Mouse (Mus musculus) hindbrain, embryonic 13.5 days (tissue): Measurements from ENCODE around the gene Ift27. TPM values are rescaled to one million over a fixed set of nuclear protein-coding genes. Genes with fewer than 3 reads are reported as not detected.

Source experiments
- ATAC-seq: fragments of 200-750 bp; cut with Nextera tagmentation; 2 replicates; pipeline ENCODE4 v1.8.0; 2017; ENCODE audit warnings: moderate TSS enrichment; ENCODE audit not compliant: low FRiP score
- H3K27ac ChIP-seq: fragments of 300-500 bp; sonication (generic); 2 replicates; pipeline ENCODE4 v1.5.1; 2015; ENCODE audit warnings: inconsistent platforms, mild to moderate bottlenecking, moderate library complexity
- H3K27me3 ChIP-seq: fragments of 300-500 bp; sonication (generic); 2 replicates; pipeline ENCODE4 v1.6.1; 2015; ENCODE audit warnings: mild to moderate bottlenecking, inconsistent platforms
- H3K36me3 ChIP-seq: fragments of 300-500 bp; sonication (generic); 2 replicates; pipeline ENCODE4 v1.6.1; 2015; ENCODE audit warnings: mild to moderate bottlenecking, inconsistent platforms
- H3K4me1 ChIP-seq: fragments of 300-500 bp; sonication (generic); replicated peaks from 2 replicates; pipeline ENCODE4 v1.6.1; 2015; ENCODE audit warnings: inconsistent platforms
- H3K4me2 ChIP-seq: fragments of 300-500 bp; sonication (generic); 2 replicates; pipeline ENCODE4 v1.6.1; 2015; ENCODE audit warnings: inconsistent platforms, mild to moderate bottlenecking, moderate library complexity
- H3K4me3 ChIP-seq: fragments of 300-500 bp; sonication (generic); 2 replicates; pipeline ENCODE4 v1.5.1; 2015; ENCODE audit warnings: mild to moderate bottlenecking, inconsistent platforms
- H3K9ac ChIP-seq: fragments of 300-500 bp; sonication (generic); 2 replicates; pipeline ENCODE4 v1.6.1; 2015; ENCODE audit warnings: mild to moderate bottlenecking, inconsistent platforms
- H3K9me3 ChIP-seq: fragments of 300-500 bp; sonication (generic); 2 replicates; pipeline ENCODE4 v1.6.1; 2016; ENCODE audit warnings: inconsistent platforms
- WGBS: fragments of 180-500 bp; shearing (Covaris S2); methylation state at CpG from one replicate; pipeline ENCODE4 v1.1.7; 2015; 5-methylcytosine and 5-hydroxymethylcytosine counted together
- polyA plus RNA-seq: library from polyadenylated mRNA; unstranded; fragments of >200 nt; fragmentation: Nextera tagmentation; extraction: Ambion mirVana; gene quantifications from 2 replicates; pipeline ENCODE4 v1.2.1, GENCODE M21; 2015

Gene Ift27
- polyA plus RNA-seq, result 106 and 111 TPM in 2 replicates

DNA sequence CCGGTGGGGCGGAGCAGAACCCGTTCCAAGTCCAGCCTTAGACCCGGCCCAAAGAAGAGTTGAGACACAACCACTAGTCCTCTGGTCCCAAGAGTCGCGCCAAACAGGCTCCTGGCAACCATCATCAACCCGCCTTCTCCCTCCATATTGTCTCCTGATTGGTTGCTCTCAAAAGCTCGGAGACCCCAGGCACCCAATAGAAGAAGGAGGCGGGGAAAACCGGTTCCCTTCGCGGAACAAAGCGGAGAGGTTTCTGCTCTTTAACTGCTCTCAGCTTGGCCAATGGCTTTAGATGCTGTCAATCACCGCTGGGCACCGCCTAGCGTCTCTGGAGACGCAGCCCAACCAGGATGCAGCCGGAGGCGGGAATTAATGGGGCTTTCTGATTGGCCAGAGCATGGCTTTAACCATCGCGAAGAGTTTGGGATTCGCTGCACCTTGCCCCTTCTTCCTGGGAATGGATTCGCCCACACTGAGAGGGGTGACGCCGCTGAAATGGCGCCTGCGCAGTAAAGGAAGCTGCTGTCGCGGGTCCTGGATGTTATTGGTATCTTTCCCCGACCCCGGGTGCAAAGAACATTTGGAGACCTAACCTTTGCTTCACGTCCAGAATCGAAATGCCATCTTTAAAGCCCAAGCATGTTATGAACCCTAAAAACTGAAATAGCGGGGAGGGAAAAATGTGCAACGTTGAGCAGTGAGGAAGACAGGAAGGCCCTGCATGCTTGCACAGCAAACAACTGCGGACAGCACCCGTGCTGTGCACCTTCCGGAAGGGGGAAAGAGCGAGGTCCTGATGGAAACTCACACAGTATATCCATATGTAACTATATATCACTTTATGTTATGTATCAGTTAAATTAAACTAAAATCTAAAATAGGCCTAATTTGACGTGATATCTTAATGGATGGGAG lies at the start of gene Ift27:
Gene Ift27, minus strand, starts transcription at position 136 of the 915 bp plus-strand sequence.
- Histone ChIP-seq H3K4me2 (peak within 1 kb of the TSS; percentile 77), H3K27me3 (no peaks in the 10 kb centered on the region), H3K36me3 (no peaks in the 10 kb centered on the region), H3K9ac (peak within 1 kb of the TSS; percentile 81), H3K27ac (peak within 1 kb of the TSS; percentile 89), H3K4me1 (peaks cover 56% of the 10 kb centered on the region), H3K9me3 (no peaks in the 10 kb centered on the region), H3K4me3 (peak within 1 kb of the TSS; percentile 72)
- 2% methylated on average over 40 of the region's 40 CpGs for WGBS
- peak; percentile 96 for ATAC-seq

DNA sequence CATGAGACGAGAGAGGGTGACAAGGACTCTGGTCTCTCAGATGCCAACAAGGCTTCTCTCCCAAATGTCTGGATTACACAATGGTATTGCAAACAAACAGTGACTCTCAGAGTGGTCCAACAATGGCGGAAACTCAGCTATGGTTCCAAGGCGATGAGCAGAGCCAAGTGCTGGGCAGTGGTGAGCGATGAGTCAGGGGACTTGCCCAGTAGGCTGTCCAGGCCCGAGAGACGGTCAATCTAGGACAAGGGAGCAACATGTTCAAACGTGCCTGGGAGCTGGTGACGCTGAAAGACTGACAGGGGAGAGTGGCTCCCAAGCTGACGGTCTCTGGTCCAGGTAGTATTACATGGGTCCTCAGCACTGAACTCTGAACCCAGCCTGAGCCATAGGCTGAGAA lies 41.4 kb upstream of the Ift27 start:
- Histone ChIP-seq H3K36me3 (no peaks in the 10 kb centered on the region), H3K27me3 (no peaks in the 10 kb centered on the region), H3K9ac (no peak overlapping the region), H3K9me3 (no peaks in the 10 kb centered on the region), H3K4me1 (no peaks in the 10 kb centered on the region), H3K27ac (no peak overlapping the region), H3K4me3 (no peak overlapping the region), H3K4me2 (no peak overlapping the region)
- no peak for ATAC-seq
- WGBS, result 86% methylated on average over 9 of the region's 9 CpGs

GRCm38 (mm10) chr15:78211367-78211766 lies 37.5 kb upstream of the Ift27 start:
- Histone ChIP-seq H3K4me1 (no peaks in the 10 kb centered on the region), H3K9ac (no peak overlapping the region), H3K4me3 (no peak overlapping the region), H3K27ac (no peak overlapping the region), H3K36me3 (no peaks in the 10 kb centered on the region), H3K4me2 (no peak overlapping the region), H3K9me3 (no peaks in the 10 kb centered on the region), H3K27me3 (0 out of 2 replicates have a peak, but pooled peaks cover 8% of the 10 kb centered on the region)
- 86% methylated on average over 8 of the region's 8 CpGs for WGBS
- ATAC-seq, result no peak

GRCm38 (mm10) chr15:78210203-78210602 lies 36.3 kb upstream of the Ift27 start:
- Histone ChIP-seq H3K9me3 (no peaks in the 10 kb centered on the region), H3K27ac (no peak overlapping the region), H3K4me2 (no peak overlapping the region), H3K9ac (no peak overlapping the region), H3K4me1 (peaks cover 7% of the 10 kb centered on the region; the same call in 1 of the 2 replicates), H3K4me3 (no peak overlapping the region), H3K36me3 (no peaks in the 10 kb centered on the region), H3K27me3 (peaks cover 19% of the 10 kb centered on the region)
- no peak for ATAC-seq
- 77% methylated on average over 4 of the region's 4 CpGs for WGBS

DNA sequence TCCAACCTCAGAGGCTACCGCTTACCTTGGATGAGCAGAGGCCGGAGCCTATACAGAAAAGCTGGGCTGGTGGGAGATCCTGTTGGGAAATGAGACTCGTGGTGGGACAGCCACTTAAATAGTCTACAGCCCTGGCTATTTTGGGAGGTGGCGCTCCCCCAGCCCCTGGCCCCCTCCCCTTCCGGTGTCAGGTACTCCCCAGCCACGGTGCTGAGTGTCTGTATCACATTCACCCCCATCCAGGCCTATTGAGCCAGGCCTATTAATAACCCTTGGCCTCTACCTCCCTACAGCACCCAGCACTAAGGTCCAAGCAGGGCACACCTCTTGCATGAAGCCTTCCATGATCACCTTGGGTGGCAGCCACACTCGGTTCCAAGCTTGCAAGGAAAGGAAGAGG lies 32.4 kb upstream of the Ift27 start, which contains the start of gene Pvalb:
Gene Pvalb, minus strand, starts transcription at position 89 of the 400 bp plus-strand sequence.
- WGBS, result 94% methylated on average over 7 of the region's 7 CpGs

GRCm38 (mm10) chr15:78205192-78205591 lies 31.3 kb upstream of the Ift27 start:
- H3K9ac ChIP-seq, result no peak overlapping the region
- H3K27ac ChIP-seq, result no peak overlapping the region
- 39% methylated on average over 3 of the region's 3 CpGs for WGBS
- no peaks in the 10 kb centered on the region for H3K9me3 ChIP-seq
- H3K36me3 ChIP-seq, result no peaks in the 10 kb centered on the region
- H3K27me3 ChIP-seq, result peaks cover 64% of the 10 kb centered on the region
- H3K4me1 ChIP-seq, result peaks cover 22% of the 10 kb centered on the region
- ATAC-seq, result no peak
- no peak overlapping the region for H3K4me2 ChIP-seq
- no peak overlapping the region for H3K4me3 ChIP-seq

More for the DNA sequence above, 32.4 kb upstream of the Ift27 start, which contains the start of gene Pvalb:
- no peaks in the 10 kb centered on the region for H3K9me3 ChIP-seq
- no peak within 1 kb of the TSS for H3K4me2 ChIP-seq
- no peak within 1 kb of the TSS for H3K9ac ChIP-seq
- no peaks in the 10 kb centered on the region for H3K36me3 ChIP-seq
- no peak for ATAC-seq
- H3K27me3 ChIP-seq, result peaks cover 58% of the 10 kb centered on the region
- no peak within 1 kb of the TSS for H3K27ac ChIP-seq
- no peak within 1 kb of the TSS for H3K4me3 ChIP-seq
- peaks cover 22% of the 10 kb centered on the region for H3K4me1 ChIP-seq

DNA sequence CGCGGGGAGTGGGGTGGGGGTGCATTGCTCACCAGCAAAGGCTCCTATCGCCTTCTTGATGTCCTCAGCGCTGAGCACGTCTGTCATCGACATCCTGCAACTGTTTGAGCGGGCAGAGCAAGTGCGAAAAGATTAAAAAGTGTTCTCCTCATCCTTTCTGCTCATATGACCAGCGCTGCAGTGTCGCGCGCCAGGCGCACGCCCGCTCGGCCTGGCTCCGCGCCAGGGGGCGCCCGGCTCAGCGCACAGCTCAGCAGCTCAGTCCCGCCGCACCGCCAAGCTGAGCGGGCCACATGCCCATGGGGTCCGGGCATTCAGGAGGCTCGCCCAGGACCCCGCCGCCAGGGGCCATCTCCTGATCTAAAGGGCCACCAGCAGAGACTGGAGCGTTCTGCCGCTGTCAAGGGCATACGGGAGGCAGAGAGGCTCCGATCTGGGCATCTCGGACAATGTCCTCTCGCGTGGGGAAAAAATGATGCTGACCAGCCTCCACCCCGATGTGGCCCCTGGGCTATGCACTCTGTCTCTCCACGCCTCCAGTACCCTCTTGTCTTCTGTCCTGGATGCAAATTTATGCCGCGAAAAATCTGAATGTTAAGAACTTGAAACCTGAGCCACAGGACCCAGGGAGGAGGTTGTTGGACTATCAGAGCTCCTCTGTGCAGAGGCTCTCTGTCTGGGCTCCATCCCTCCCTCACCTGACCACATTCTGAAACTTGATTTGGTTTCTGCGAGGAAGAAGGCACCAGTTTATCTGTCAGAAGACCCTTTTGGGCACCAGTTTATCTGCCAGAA lies 30.3 kb upstream of the Ift27 start:
- WGBS, result under 1% methylated on average over 41 of the region's 41 CpGs
- Histone ChIP-seq H3K4me3 (peak overlapping the region; percentile 40), H3K4me2 (peak overlapping the region; percentile 69), H3K9me3 (no peaks in the 10 kb centered on the region), H3K27ac (no peak overlapping the region), H3K36me3 (no peaks in the 10 kb centered on the region), H3K4me1 (peaks cover 22% of the 10 kb centered on the region), H3K9ac (peak overlapping the region; percentile 69), H3K27me3 (peaks cover 72% of the 10 kb centered on the region)
- peak; percentile 80; the same call in 1 of the 2 replicates for ATAC-seq

- no peak overlapping the region for H3K9ac ChIP-seq
- no peaks in the 10 kb centered on the region for H3K9me3 ChIP-seq
- no peak overlapping the region for H3K4me2 ChIP-seq
- peaks cover 18% of the 10 kb centered on the region; the same call in 1 of the 2 replicates for H3K27me3 ChIP-seq
- ATAC-seq, result no peak
- no peaks in the 10 kb centered on the region for H3K4me1 ChIP-seq
- 78% methylated on average over 28 of the region's 28 CpGs for WGBS
- no peak overlapping the region for H3K27ac ChIP-seq
- H3K4me3 ChIP-seq, result no peak overlapping the region
- H3K36me3 ChIP-seq, result no peaks in the 10 kb centered on the region
Measured at GRCm38 (mm10) chr15:78195096-78195880, 21.4 kb upstream of the Ift27 start.

GRCm38 (mm10) chr15:78194320-78194719 lies 20.4 kb upstream of the Ift27 start:
- Histone ChIP-seq H3K4me2 (no peak overlapping the region), H3K9ac (no peak overlapping the region), H3K36me3 (no peaks in the 10 kb centered on the region), H3K4me1 (no peaks in the 10 kb centered on the region), H3K9me3 (no peaks in the 10 kb centered on the region), H3K4me3 (no peak overlapping the region), H3K27me3 (peaks cover 9% of the 10 kb centered on the region; the same call in 1 of the 2 replicates), H3K27ac (no peak overlapping the region)
- ATAC-seq, result no peak
- 80% methylated on average over 3 of the region's 3 CpGs for WGBS

GRCm38 (mm10) chr15:78189636-78190035 lies 15.7 kb upstream of the Ift27 start:
- no peak overlapping the region for H3K4me3 ChIP-seq
- H3K36me3 ChIP-seq, result no peaks in the 10 kb centered on the region
- no peak overlapping the region for H3K27ac ChIP-seq
- WGBS, result 93% methylated on average over 7 of the region's 7 CpGs
- no peak overlapping the region for H3K9ac ChIP-seq
- peaks cover 3% of the 10 kb centered on the region for H3K27me3 ChIP-seq
- ATAC-seq, result no peak
- H3K4me2 ChIP-seq, result no peak overlapping the region
- no peaks in the 10 kb centered on the region for H3K9me3 ChIP-seq
- peaks cover 6% of the 10 kb centered on the region for H3K4me1 ChIP-seq

- Histone ChIP-seq H3K27ac (no peak overlapping the region), H3K9me3 (no peaks in the 10 kb centered on the region), H3K9ac (no peak overlapping the region), H3K27me3 (peaks cover 9% of the 10 kb centered on the region), H3K4me1 (peaks cover 10% of the 10 kb centered on the region), H3K36me3 (no peaks in the 10 kb centered on the region), H3K4me2 (no peak overlapping the region), H3K4me3 (no peak overlapping the region)
- WGBS, result 95% methylated on average over 3 of the region's 3 CpGs
- no peak for ATAC-seq
Measured at GRCm38 (mm10) chr15:78188546-78188945, 14.6 kb upstream of the Ift27 start.
